Mouse (Mus musculus): Measurements from ENCODE around the gene Gstp2. TPM values are rescaled to one million over a fixed set of nuclear protein-coding genes. Genes with fewer than 3 reads are reported as not detected.

Gstp2 gene
- total and polyA plus RNA-seq, 2 experiments from 2014 or later: 9.7 to 17.0 TPM

DNA sequence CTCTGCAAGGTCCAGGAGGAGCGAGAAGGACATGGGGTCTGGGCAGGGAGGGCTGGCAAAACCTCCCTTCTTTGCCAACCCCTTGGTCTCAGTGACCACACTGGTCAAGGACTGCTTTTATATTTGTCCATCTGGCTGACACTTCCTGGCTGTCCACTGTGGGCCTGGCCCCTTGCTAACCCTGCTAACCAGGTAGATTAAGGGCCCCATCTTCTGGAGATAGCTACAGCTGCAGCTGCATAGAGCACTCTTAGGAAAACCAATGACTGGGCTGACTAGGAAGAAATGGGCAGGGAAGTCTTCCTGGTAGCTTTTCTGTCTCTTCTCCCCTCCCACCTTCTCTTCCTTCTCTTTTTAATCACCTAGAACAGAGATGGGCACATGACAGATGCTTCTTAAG is 39.2 kb upstream of the Gstp2 start:
- Histone ChIP-seq H3K4me2 (ENCODE audit: low read depth, low read length) (no peak overlapping the region), H3K4me3 (ENCODE audit: low read depth, low read length) (no peak overlapping the region), H3K9ac (replicated peaks; ENCODE audit: low read depth, low read length) (no peak overlapping the region), H3K4me1 (ENCODE audit: control insufficient read depth, insufficient read depth) (no peaks in the 10 kb centered on the region), H3K27me3 (ENCODE audit: control insufficient read depth, insufficient read depth, low read length) (no peaks in the 10 kb centered on the region), H3K27ac (ENCODE audit: low read depth) (no peak overlapping the region), H3K9me3 (replicated peaks; ENCODE audit: control insufficient read depth, low read length) (no peaks in the 10 kb centered on the region), H3K36me3 (replicated peaks; ENCODE audit: control insufficient read depth, insufficient read depth, low read length) (no peaks in the 10 kb centered on the region)
- TF ChIP-seq EP300 (IDR thresholded peaks at IDR 0.05; ENCODE audit: low read depth) (no peak), CTCF (IDR thresholded peaks at IDR 0.05; ENCODE audit: low read depth) (peak; percentile 44)
- ATAC-seq (ENCODE audit: insufficient read depth, low read depth) (no peak), DNase-seq (ENCODE audit: low spot score) (no peak)
- 100% methylated on average over 1 of the region's 1 CpGs for WGBS

DNA sequence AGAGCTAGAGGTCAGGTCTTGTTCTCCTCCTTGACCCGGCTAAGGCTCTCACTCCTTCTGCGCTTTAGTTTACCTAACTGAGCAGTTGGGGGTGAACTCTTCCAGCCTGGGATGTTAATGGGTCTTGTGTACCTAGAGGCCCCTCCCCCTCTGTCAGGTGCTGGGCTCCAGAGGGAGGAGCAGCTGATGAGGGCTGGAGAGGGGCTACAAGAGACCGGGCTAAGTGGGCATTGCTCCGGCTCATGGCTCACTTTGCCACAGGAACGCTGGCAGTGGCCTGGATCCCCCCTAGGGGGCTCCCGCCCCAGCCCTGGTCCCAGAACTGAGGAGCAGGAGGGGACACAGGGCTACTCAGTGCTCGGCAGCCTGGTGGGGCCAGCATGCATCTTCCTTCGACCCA is 38.0 kb upstream of the Gstp2 start:
- no peak for TF ChIP-seq EP300 (IDR thresholded peaks at IDR 0.05; ENCODE audit: low read depth)
- no peak for TF ChIP-seq CTCF (IDR thresholded peaks at IDR 0.05; ENCODE audit: low read depth)
- no peaks in the 10 kb centered on the region for H3K9me3 ChIP-seq (replicated peaks; ENCODE audit: control insufficient read depth, low read length)
- H3K4me2 ChIP-seq (ENCODE audit: low read depth, low read length): no peak overlapping the region
- ATAC-seq (ENCODE audit: insufficient read depth, low read depth) (no peak), DNase-seq (ENCODE audit: low spot score) (no peak)
- no peak overlapping the region for H3K9ac ChIP-seq (replicated peaks; ENCODE audit: low read depth, low read length)
- H3K27me3 ChIP-seq (ENCODE audit: control insufficient read depth, insufficient read depth, low read length): no peaks in the 10 kb centered on the region
- no peak overlapping the region for H3K4me3 ChIP-seq (ENCODE audit: low read depth, low read length)
- no peaks in the 10 kb centered on the region for H3K4me1 ChIP-seq (ENCODE audit: control insufficient read depth, insufficient read depth)
- no peaks in the 10 kb centered on the region for H3K36me3 ChIP-seq (replicated peaks; ENCODE audit: control insufficient read depth, insufficient read depth, low read length)
- no peak overlapping the region for H3K27ac ChIP-seq (ENCODE audit: low read depth)
- WGBS: 40% methylated on average over 7 of the region's 8 CpGs

DNA sequence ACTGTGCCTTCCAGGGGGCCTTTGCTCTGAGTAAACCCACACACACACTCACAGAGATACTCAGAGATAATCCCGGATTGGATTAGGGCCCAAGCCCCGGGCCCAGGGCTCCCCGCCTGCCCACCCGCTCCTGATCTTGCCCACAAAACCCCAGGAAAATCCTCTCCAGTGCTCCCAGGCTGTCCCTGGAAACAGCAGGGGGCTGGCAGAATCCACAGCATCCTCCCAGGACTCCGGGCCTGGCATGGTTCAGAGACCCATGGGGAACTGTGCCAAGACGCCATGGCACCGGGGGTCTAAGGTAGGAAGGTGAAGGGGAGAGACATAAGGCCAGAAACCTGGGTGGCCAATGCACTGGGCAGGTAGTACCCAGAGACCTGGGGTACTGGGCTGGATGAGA is 37.5 kb upstream of the Gstp2 start:
- no peak for DNase-seq (ENCODE audit: low spot score)
- no peak overlapping the region for H3K27ac ChIP-seq (ENCODE audit: low read depth)
- H3K9me3 ChIP-seq (replicated peaks; ENCODE audit: control insufficient read depth, low read length): no peaks in the 10 kb centered on the region
- 73% methylated on average over 7 of the region's 7 CpGs for WGBS
- no peak overlapping the region for H3K4me3 ChIP-seq (ENCODE audit: low read depth, low read length)
- no peaks in the 10 kb centered on the region for H3K4me1 ChIP-seq (ENCODE audit: control insufficient read depth, insufficient read depth)
- H3K36me3 ChIP-seq (replicated peaks; ENCODE audit: control insufficient read depth, insufficient read depth, low read length): no peaks in the 10 kb centered on the region
- H3K27me3 ChIP-seq (ENCODE audit: control insufficient read depth, insufficient read depth, low read length): no peaks in the 10 kb centered on the region
- TF ChIP-seq CTCF (IDR thresholded peaks at IDR 0.05; ENCODE audit: low read depth) (no peak), EP300 (IDR thresholded peaks at IDR 0.05; ENCODE audit: low read depth) (no peak)
- H3K9ac ChIP-seq (replicated peaks; ENCODE audit: low read depth, low read length): no peak overlapping the region
- no peak for ATAC-seq (ENCODE audit: insufficient read depth, low read depth)
- no peak overlapping the region for H3K4me2 ChIP-seq (ENCODE audit: low read depth, low read length)

DNA sequence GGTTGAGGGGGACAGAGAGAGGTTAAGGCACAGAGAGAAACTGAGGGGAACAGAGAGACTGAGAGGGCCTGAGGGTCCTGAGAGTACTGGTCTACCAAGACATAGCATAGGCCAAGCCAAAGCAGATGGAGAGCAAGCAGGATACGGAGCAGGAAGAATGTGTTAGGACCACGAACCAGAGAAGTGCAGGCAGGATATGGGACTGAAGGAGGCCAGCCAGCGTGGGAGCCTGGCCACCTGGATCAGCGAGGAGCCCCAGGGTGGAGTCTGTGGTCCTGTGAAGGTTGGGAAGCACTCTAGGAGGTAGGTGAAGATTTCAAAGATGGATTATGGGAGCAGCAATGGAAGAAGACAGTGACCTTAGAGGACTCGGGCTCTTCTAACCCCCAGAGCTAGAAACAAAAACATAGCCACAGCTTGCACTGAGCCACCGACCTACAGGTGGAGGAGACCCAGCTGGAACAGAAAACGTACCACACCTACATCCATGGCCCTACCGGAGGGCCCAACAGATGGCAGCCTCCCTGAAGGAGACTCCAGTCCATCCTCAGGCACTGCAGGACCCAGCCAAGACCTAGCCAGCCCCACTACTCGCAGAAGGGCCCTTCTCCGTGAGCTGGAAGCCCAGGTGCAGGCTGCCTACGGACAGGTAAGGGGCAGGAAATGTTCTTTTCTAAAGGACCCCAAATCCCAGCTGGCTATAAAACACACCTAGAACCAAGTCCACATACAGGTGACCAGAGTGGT is 36.6 kb upstream of the Gstp2 start:
- TF ChIP-seq EP300 (IDR thresholded peaks at IDR 0.05; ENCODE audit: low read depth): no peak
- no peak for TF ChIP-seq CTCF (IDR thresholded peaks at IDR 0.05; ENCODE audit: low read depth)
- Histone ChIP-seq H3K9me3 (replicated peaks; ENCODE audit: control insufficient read depth, low read length) (no peaks in the 10 kb centered on the region), H3K9ac (replicated peaks; ENCODE audit: low read depth, low read length) (no peak overlapping the region), H3K4me3 (ENCODE audit: low read depth, low read length) (no peak overlapping the region), H3K27me3 (ENCODE audit: control insufficient read depth, insufficient read depth, low read length) (no peaks in the 10 kb centered on the region), H3K36me3 (replicated peaks; ENCODE audit: control insufficient read depth, insufficient read depth, low read length) (no peaks in the 10 kb centered on the region), H3K4me1 (ENCODE audit: control insufficient read depth, insufficient read depth) (no peaks in the 10 kb centered on the region), H3K4me2 (ENCODE audit: low read depth, low read length) (no peak overlapping the region), H3K27ac (ENCODE audit: low read depth) (no peak overlapping the region)
- DNase-seq (ENCODE audit: low spot score) (no peak), ATAC-seq (ENCODE audit: insufficient read depth, low read depth) (no peak)
- 70% methylated on average over 11 of the region's 11 CpGs for WGBS

DNA sequence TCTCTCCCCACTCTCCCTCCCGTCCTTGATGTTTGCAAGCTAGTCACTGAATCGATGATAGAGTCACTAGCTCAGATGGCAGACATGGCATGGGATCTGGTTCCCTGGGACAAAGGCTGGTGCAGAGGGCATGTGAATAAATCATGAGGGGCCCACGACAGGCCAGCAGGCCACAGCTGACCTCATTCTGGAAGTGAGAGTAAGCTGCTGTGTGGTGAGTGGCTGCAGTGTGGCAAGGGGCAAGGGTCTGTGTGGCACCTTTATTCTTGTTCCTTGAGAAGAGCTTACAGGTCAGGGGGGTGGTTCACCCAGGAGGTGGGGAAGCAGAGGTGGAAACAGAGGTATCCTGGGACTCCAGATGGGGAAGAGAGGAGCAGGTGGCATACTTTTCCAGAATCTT is 35.6 kb upstream of the Gstp2 start, which contains the start of gene Cabp2:
TSS of gene Cabp2 (plus strand) at position 185 of the 400 bp plus-strand sequence.
- Histone ChIP-seq H3K36me3 (replicated peaks; ENCODE audit: control insufficient read depth, insufficient read depth, low read length) (no peaks in the 10 kb centered on the region), H3K4me1 (ENCODE audit: control insufficient read depth, insufficient read depth) (no peaks in the 10 kb centered on the region), H3K9me3 (replicated peaks; ENCODE audit: control insufficient read depth, low read length) (no peaks in the 10 kb centered on the region), H3K4me3 (ENCODE audit: low read depth, low read length) (no peak within 1 kb of the TSS), H3K27me3 (ENCODE audit: control insufficient read depth, insufficient read depth, low read length) (no peaks in the 10 kb centered on the region), H3K4me2 (ENCODE audit: low read depth, low read length) (no peak within 1 kb of the TSS), H3K27ac (ENCODE audit: low read depth) (no peak within 1 kb of the TSS), H3K9ac (replicated peaks; ENCODE audit: low read depth, low read length) (no peak within 1 kb of the TSS)
- 64% methylated on average over 3 of the region's 3 CpGs for WGBS
- DNase-seq (ENCODE audit: low spot score) (no peak), ATAC-seq (ENCODE audit: insufficient read depth, low read depth) (no peak)
- TF ChIP-seq EP300 (IDR thresholded peaks at IDR 0.05; ENCODE audit: low read depth) (no peak), CTCF (IDR thresholded peaks at IDR 0.05; ENCODE audit: low read depth) (no peak)

DNA sequence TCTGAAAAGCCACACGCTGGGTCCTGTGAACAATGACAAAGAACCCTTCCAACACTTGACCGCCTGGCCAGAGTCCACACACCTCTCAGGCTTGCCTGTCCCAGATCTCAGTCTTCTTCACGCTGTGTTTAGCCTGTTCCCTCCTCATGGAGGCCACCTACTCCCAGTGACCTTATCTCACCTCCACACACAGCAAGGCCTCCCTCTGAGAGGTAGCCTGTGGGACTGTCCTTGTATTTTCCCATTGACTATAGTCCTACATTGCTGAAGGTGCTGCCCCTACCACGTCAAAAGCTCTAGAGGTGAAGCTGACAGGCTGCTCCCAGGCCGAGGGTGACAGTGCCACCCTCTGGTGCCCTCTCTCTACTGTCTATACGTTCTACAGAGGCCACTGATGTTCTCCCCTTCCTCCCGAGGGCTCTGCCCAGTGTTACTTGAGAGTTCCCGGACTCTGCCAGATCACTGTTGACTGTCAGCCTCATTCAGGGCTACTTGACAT is 34.7 kb upstream of the Gstp2 start:
- H3K4me1 ChIP-seq (ENCODE audit: control insufficient read depth, insufficient read depth): no peaks in the 10 kb centered on the region
- no peaks in the 10 kb centered on the region for H3K36me3 ChIP-seq (replicated peaks; ENCODE audit: control insufficient read depth, insufficient read depth, low read length)
- DNase-seq (ENCODE audit: low spot score): no peak
- H3K27ac ChIP-seq (ENCODE audit: low read depth): no peak overlapping the region
- no peak overlapping the region for H3K9ac ChIP-seq (replicated peaks; ENCODE audit: low read depth, low read length)
- H3K4me2 ChIP-seq (ENCODE audit: low read depth, low read length): no peak overlapping the region
- ATAC-seq (ENCODE audit: insufficient read depth, low read depth): peak; percentile 59
- WGBS: 49% methylated on average over 8 of the region's 8 CpGs
- no peaks in the 10 kb centered on the region for H3K27me3 ChIP-seq (ENCODE audit: control insufficient read depth, insufficient read depth, low read length)
- no peak overlapping the region for H3K4me3 ChIP-seq (ENCODE audit: low read depth, low read length)
- TF ChIP-seq EP300 (IDR thresholded peaks at IDR 0.05; ENCODE audit: low read depth): no peak
- TF ChIP-seq CTCF (IDR thresholded peaks at IDR 0.05; ENCODE audit: low read depth): peak; percentile 44
- no peaks in the 10 kb centered on the region for H3K9me3 ChIP-seq (replicated peaks; ENCODE audit: control insufficient read depth, low read length)
